Mouse (Mus musculus) liver, postnatal 0 days (tissue): ENCODE results near the gene Ppp2r2c.

ENCODE experiments used
- CTCF ChIP-seq: sonication (generic); IDR thresholded peaks from 2 replicates; pipeline ENCODE4 v1.5.1; 2016; ENCODE audit warnings: antibody characterized with exemption, low read depth
- EP300 ChIP-seq: IDR thresholded peaks from 2 replicates; pipeline ENCODE4 v1.6.1; 2016; ENCODE audit warnings: antibody characterized with exemption, low read depth, mild to moderate bottlenecking

DNA sequence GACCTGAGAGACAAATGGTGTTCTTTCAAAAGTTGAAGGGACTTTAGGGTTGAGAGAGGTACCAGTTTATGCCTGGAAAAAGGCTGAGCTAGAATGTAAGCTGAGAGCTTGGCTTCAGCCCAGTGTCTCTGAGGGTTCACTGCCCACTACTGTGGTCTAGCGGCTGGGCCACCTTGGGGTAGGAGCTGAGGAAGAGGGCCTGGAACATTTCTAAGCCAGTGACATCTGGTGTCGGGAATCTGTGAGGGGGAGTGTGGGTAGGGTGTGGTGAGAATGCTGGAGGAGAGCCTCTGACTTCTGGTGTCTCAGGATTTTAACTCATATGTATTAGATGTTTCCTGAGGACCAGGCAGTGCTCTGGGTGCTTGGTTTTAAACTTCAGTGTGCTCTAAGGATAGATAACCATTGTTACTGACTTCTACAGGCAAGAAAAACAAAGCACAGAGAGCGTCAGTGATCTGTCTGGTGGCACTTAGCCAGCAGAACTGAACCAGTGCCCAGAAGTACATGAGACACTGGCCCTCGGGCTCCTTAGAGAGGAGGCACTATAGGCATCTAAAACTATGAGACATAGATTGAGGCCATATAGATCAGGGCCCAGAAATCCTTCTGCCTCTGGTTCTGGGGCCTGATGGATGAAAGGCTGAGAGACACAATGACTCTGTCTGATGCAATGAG is 23.6 kb downstream of the Ppp2r2c start:
- TF ChIP-seq CTCF, result no peak
- no peak for TF ChIP-seq EP300
